In the genomic region with DNA sequence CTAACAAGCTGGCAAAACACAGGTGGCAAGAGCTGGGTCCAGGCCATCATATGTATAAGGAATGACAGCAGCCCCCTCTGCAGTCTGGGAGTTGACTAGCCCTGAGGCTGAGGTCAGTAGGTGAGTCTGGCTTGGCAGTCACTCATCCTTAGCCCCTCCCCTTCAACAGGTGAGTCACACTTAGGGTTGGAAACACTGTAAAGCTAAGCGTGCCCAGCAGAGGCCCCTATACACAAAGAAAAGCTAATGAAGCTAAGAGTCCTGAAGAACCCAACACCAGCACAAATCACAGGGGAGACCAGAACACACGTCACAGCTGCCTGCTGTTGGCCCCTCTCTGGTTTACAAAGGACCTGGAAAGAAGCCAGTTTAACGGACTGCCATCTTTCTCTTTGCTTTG, we compare ENCODE assay signal across 9 mouse cellular contexts. TPM values are rescaled to one million over a fixed set of nuclear protein-coding genes. Genes with fewer than 3 reads are reported as not detected.
A peak's percentile ranks its signal among the peaks of the same experiment; 100 is the strongest.
DNase-seq lines count a peak whose midpoint lies in the region; ATAC-seq and TF ChIP-seq lines count a peak whose summit lies in the region.
"Had no signal": no experiment of that assay in that cellular context is flagged by ENCODE, and none has a peak within 500 bp of the region (broad histone marks: within the 10 kb centered on the region; RNA-seq: fewer than 3 reads in every experiment).

No protein-coding gene starts in this region.

- H3K27me3 ChIP-seq in CH12.LX (replicated peaks), result no peaks in the 10 kb centered on the region
- no peaks in the 10 kb centered on the region for H3K27me3 ChIP-seq in hindbrain, embryonic 10.5 days (ENCODE audit: insufficient read depth, poor library complexity, severe bottlenecking)
- no peaks in the 10 kb centered on the region for H3K27me3 ChIP-seq in forebrain, embryonic 11.5 days (ENCODE audit: control insufficient read depth, insufficient read depth, low read length)
- H3K27me3 ChIP-seq: embryonic facial prominence, embryonic 13.5 days; limb, embryonic 15.5 days had no signal

- no peak for TF ChIP-seq POLR2A in CH12.LX (IDR thresholded peaks at IDR 0.05; ENCODE audit: low read depth, low read length)

- no peak overlapping the region for H3K9ac ChIP-seq in CH12.LX (ENCODE audit: insufficient read depth, low read depth)
- no peak overlapping the region for H3K9ac ChIP-seq in forebrain, embryonic 11.5 days (ENCODE audit: low read length)
- H3K9ac ChIP-seq: embryonic facial prominence, embryonic 13.5 days; limb, embryonic 15.5 days had no signal

- no peak overlapping the region for H3K4me2 ChIP-seq in CH12.LX (ENCODE audit: insufficient read depth, low read depth, poor library complexity, severe bottlenecking)
- H3K4me2 ChIP-seq in forebrain, embryonic 11.5 days (ENCODE audit: low read depth, low read length, severe bottlenecking), result no peak overlapping the region
- H3K4me2 ChIP-seq: embryonic facial prominence, embryonic 13.5 days; limb, embryonic 15.5 days had no signal

- H3K4me3 ChIP-seq in CH12.LX (replicated peaks in 1 of 3; ENCODE audit: low read depth in 2 of 3, low read length in 2 of 3, poor library complexity in 1 of 3), result no peak overlapping the region
- H3K4me3 ChIP-seq in hindbrain, embryonic 10.5 days, result no peak overlapping the region
- no peak overlapping the region for H3K4me3 ChIP-seq in forebrain, embryonic 11.5 days (ENCODE audit: low read depth, low read length)
- H3K4me3 ChIP-seq: embryonic facial prominence, embryonic 13.5 days; limb, embryonic 15.5 days had no signal

- dilution Hi-C loops in CH12.LX (cut with MboI; ENCODE audit: extremely low pct_ligation_motif_present, extremely low pct_unique_long_range_greater_than_20kb, low sequenced_read_pairs), result no loop called here

- in situ Hi-C loops in CH12.LX (cut with MboI; ENCODE audit: low pct_ligation_motif_present, low pct_unique_long_range_greater_than_20kb, low sequenced_read_pairs), result no loop called here

- WGBS in hindbrain, embryonic 10.5 days, result 25% methylated on average over 3 of the region's 3 CpGs
- 24% methylated on average over 3 of the region's 3 CpGs for WGBS in forebrain, embryonic 11.5 days

- H3K4me1 ChIP-seq in CH12.LX (ENCODE audit: control insufficient read depth in 1 of 2, insufficient read depth in 2 of 2), result no peaks in the 10 kb centered on the region; a peak in 1 of 4 replicates
- H3K4me1 ChIP-seq in hindbrain, embryonic 10.5 days (replicated peaks), result no peaks in the 10 kb centered on the region
- no peaks in the 10 kb centered on the region for H3K4me1 ChIP-seq in forebrain, embryonic 11.5 days (replicated peaks; ENCODE audit: control insufficient read depth, insufficient read depth, low read length)
- H3K4me1 ChIP-seq: embryonic facial prominence, embryonic 13.5 days; limb, embryonic 15.5 days had no signal

- H3K9me3 ChIP-seq in CH12.LX (replicated peaks; ENCODE audit: low read length), result no peaks in the 10 kb centered on the region
- H3K9me3 ChIP-seq in hindbrain, embryonic 10.5 days, result no peaks in the 10 kb centered on the region
- no peaks in the 10 kb centered on the region for H3K9me3 ChIP-seq in forebrain, embryonic 11.5 days (ENCODE audit: control insufficient read depth, low read length)
- H3K9me3 ChIP-seq: embryonic facial prominence, embryonic 13.5 days; limb, embryonic 15.5 days had no signal

- H3K79me2 ChIP-seq in CH12.LX (replicated peaks; ENCODE audit: control insufficient read depth, extremely low read depth, insufficient read depth, poor library complexity, severe bottlenecking), result no peaks in the 10 kb centered on the region

- TF ChIP-seq CTCF in CH12.LX (conservative IDR thresholded peaks at IDR 0.05 in 1 of 2, IDR thresholded peaks at IDR 0.05 in 1 of 2; ENCODE audit: low read depth in 2 of 2, low read length in 2 of 2), result peak in 1 of 2 experiments; percentile 62; a peak in 2 of 4 replicates

- DNase-seq in 3T3-L1 (ENCODE audit: low read depth, low spot score) (peak; percentile 80), CH12.LX (ENCODE audit: extremely low read depth) (peak; percentile 62)
- peak; percentile 11 for DNase-seq in embryo, embryonic 11 days
- DNase-seq in lung, adult 18-20 months, result peak; percentile 40 to 64
- DNase-seq in hindbrain, embryonic 10.5 days (ENCODE audit: low spot score), result no peak
- no peak for DNase-seq in spleen, postnatal 36 days (ENCODE audit: low spot score in 2 of 2)
- DNase-seq in forebrain, embryonic 11.5 days (ENCODE audit: low spot score), result no peak

- no peak for TF ChIP-seq EP300 in CH12.LX (IDR thresholded peaks at IDR 0.05; ENCODE audit: low read length)

- ATAC-seq in forebrain, embryonic 11.5 days (replicated peaks; ENCODE audit: low FRiP score), result no peak

- no peaks in the 10 kb centered on the region for H3K36me3 ChIP-seq in CH12.LX (replicated peaks in 1 of 2; ENCODE audit: control insufficient read depth in 1 of 2, insufficient read depth in 1 of 2, low read length in 1 of 2)
- H3K36me3 ChIP-seq in hindbrain, embryonic 10.5 days, result no peaks in the 10 kb centered on the region
- no peaks in the 10 kb centered on the region for H3K36me3 ChIP-seq in forebrain, embryonic 11.5 days (ENCODE audit: control insufficient read depth, insufficient read depth, low read length)
- H3K36me3 ChIP-seq: embryonic facial prominence, embryonic 13.5 days; limb, embryonic 15.5 days had no signal

- no peak overlapping the region for H3K27ac ChIP-seq in CH12.LX (ENCODE audit: insufficient read depth, low read depth)
- no peak overlapping the region for H3K27ac ChIP-seq in hindbrain, embryonic 10.5 days
- H3K27ac ChIP-seq in forebrain, embryonic 11.5 days (ENCODE audit: low read depth, low read length), result no peak overlapping the region
- H3K27ac ChIP-seq: embryonic facial prominence, embryonic 13.5 days; limb, embryonic 15.5 days had no signal

- TF ChIP-seq RAD21 in CH12.LX (IDR thresholded peaks at IDR 0.05; ENCODE audit: low read depth, low read length), result peak; percentile 69

TF ChIP-seq in CH12.LX, 34 proteins besides CTCF, POLR2A, EP300 and RAD21:
- peak; percentile 38 for TF ChIP-seq SMC3 (IDR thresholded peaks at IDR 0.05; ENCODE audit: low read depth, low read length)
- no peak for TF ChIP-seq ZC3H11A (IDR thresholded peaks at IDR 0.05; ENCODE audit: low read depth, low read length)
- TF ChIP-seq ZNF384 (IDR thresholded peaks at IDR 0.05; ENCODE audit: low read depth, low read length), result no peak
- TF ChIP-seq CHD2 (IDR thresholded peaks at IDR 0.05; ENCODE audit: low read length), result no peak
- TF ChIP-seq ZKSCAN1 (IDR thresholded peaks at IDR 0.05; ENCODE audit: borderline replicate concordance, low read depth, low read length), result no peak
- TF ChIP-seq GABPA (IDR thresholded peaks at IDR 0.05; ENCODE audit: insufficient replicate concordance, low read depth, low read length), result no peak
- TF ChIP-seq MEF2A (IDR thresholded peaks at IDR 0.05; ENCODE audit: borderline replicate concordance, low read depth, low read length), result no peak
- no peak for TF ChIP-seq IRF4 (IDR thresholded peaks at IDR 0.05; ENCODE audit: low read depth, low read length)
- no peak for TF ChIP-seq E2F4 (IDR thresholded peaks at IDR 0.05; ENCODE audit: insufficient replicate concordance, low read depth, low read length)
- no peak for TF ChIP-seq MAFK (IDR thresholded peaks at IDR 0.05; ENCODE audit: insufficient replicate concordance, low read length)
- no peak for TF ChIP-seq RCOR1 (conservative IDR thresholded peaks at IDR 0.05; ENCODE audit: low read depth, low read length)
- TF ChIP-seq NRF1 (IDR thresholded peaks at IDR 0.05; ENCODE audit: low read depth, low read length), result no peak
- no peak for TF ChIP-seq USF2 (conservative IDR thresholded peaks at IDR 0.05; ENCODE audit: low read depth, low read length)
- TF ChIP-seq MAZ (IDR thresholded peaks at IDR 0.05; ENCODE audit: low read depth, low read length), result no peak
- TF ChIP-seq TBP (conservative IDR thresholded peaks at IDR 0.05; ENCODE audit: low read depth, low read length), result no peak
- TF ChIP-seq BHLHE40 (IDR thresholded peaks at IDR 0.05; ENCODE audit: low read depth, low read length), result peak; percentile 46; the same call in 1 of the 2 replicates
- TF ChIP-seq ELF1 (IDR thresholded peaks at IDR 0.05; ENCODE audit: low read depth, low read length), result no peak

RNA-seq across cellular contexts. Expression of gene Lyg2, which starts 15.5 kb away (rescaled TPM):
- total RNA-seq in CH12.LX (2012; rRNA removed), result not detected in 2 replicates
- not detected in 2 replicates for total RNA-seq in CH12.LX (2014; rRNA removed)
- polyA plus RNA-seq in CH12.LX (2012; ENCODE audit: insufficient read length, low read depth), result not detected in 2 replicates
- polyA plus RNA-seq in hindbrain, embryonic 10.5 days (2016; fragmentation: Nextera tagmentation; extraction: Ambion mirVana), result not detected in 2 replicates
- not detected in 2 replicates for polyA plus RNA-seq in forebrain, embryonic 11.5 days (2014; fragmentation: Nextera tagmentation; extraction: Ambion mirVana)
- polyA plus RNA-seq: embryonic facial prominence, embryonic 13.5 days; limb, embryonic 15.5 days had no signal

RNA-seq across cellular contexts. Expression of gene Lyg1, which starts 25.8 kb away (rescaled TPM):
- total RNA-seq in CH12.LX (2012; rRNA removed), result not detected in 2 replicates
- total RNA-seq in CH12.LX (2014; rRNA removed), result not detected in 2 replicates
- not detected in 2 replicates for polyA plus RNA-seq in CH12.LX (2012; ENCODE audit: insufficient read length, low read depth)
- not detected in 2 replicates for polyA plus RNA-seq in hindbrain, embryonic 10.5 days (2016; fragmentation: Nextera tagmentation; extraction: Ambion mirVana)
- polyA plus RNA-seq in forebrain, embryonic 11.5 days (2014; fragmentation: Nextera tagmentation; extraction: Ambion mirVana), result not detected in 2 replicates
- polyA plus RNA-seq: embryonic facial prominence, embryonic 13.5 days; limb, embryonic 15.5 days had no signal

RNA-seq across cellular contexts. Expression of gene Mrpl30, which starts 41.5 kb away (rescaled TPM):
- total RNA-seq in CH12.LX (2012; rRNA removed) (107 and 134 TPM in 2 replicates), CH12.LX (2014; rRNA removed) (242 and 267 TPM in 2 replicates)
- 118 and 141 TPM in 2 replicates for polyA plus RNA-seq in CH12.LX (2012; ENCODE audit: insufficient read length, low read depth)
- polyA plus RNA-seq in hindbrain, embryonic 10.5 days (2016; fragmentation: Nextera tagmentation; extraction: Ambion mirVana), result 240 and 244 TPM in 2 replicates
- polyA plus RNA-seq in forebrain, embryonic 11.5 days (2014; fragmentation: Nextera tagmentation; extraction: Ambion mirVana), result 210 and 234 TPM in 2 replicates

RNA-seq across cellular contexts. Expression of gene Mitd1, which starts 41.6 kb away (rescaled TPM):
- 13.3 and 15.9 TPM in 2 replicates for total RNA-seq in CH12.LX (2012; rRNA removed)
- 28.1 and 31.3 TPM in 2 replicates for total RNA-seq in CH12.LX (2014; rRNA removed)
- 19.9 and 20.1 TPM in 2 replicates for polyA plus RNA-seq in CH12.LX (2012; ENCODE audit: insufficient read length, low read depth)
- polyA plus RNA-seq in hindbrain, embryonic 10.5 days (2016; fragmentation: Nextera tagmentation; extraction: Ambion mirVana), result 19.8 and 24.2 TPM in 2 replicates
- 24.7 and 28.7 TPM in 2 replicates for polyA plus RNA-seq in forebrain, embryonic 11.5 days (2014; fragmentation: Nextera tagmentation; extraction: Ambion mirVana)

Comparison
In these comparisons a context has a peak if more than half of its experiments do, and no peak if none do; other contexts are left out.
1. DNase-seq: peak in 3T3-L1 (single experiment), CH12.LX (single experiment), embryo, embryonic 11 days (single experiment) and lung, adult 18-20 months (2 of 2); none in hindbrain, embryonic 10.5 days (single experiment), spleen, postnatal 36 days (0 of 2) and forebrain, embryonic 11.5 days (single experiment).